Mouse (Mus musculus) lung, embryonic 16.5 days (tissue): ENCODE measurements at regions not wholly inside any gene's neighbourhood (a gene's known extent, or its start where the extent isn't known, plus 50 kb on each side); places are given as distances from the start of the nearest gene placed in this dataset.
"Not testable (repeated sequence)": the region's sequence is repeated elsewhere in the genome, so short reads cannot be mapped to it uniquely, and the experiment has no call there.

Source experiments
- ATAC-seq: fragments of 200-750 bp; cut with Nextera tagmentation; 2 replicates; pipeline ENCODE4 v1.8.0; 2017; ENCODE audit warnings: low read depth, mild to moderate bottlenecking, moderate library complexity
- H3K27ac ChIP-seq: fragments of 300-500 bp; sonication (generic); 2 replicates; pipeline ENCODE4 v1.5.1; 2014; ENCODE audit warnings: mild to moderate bottlenecking, control low read depth, low read length
- H3K27me3 ChIP-seq: fragments of 300-500 bp; sonication (generic); 2 replicates; pipeline ENCODE4 v1.6.1; 2014; ENCODE audit warnings: low read depth, low read length, mixed read lengths; ENCODE audit not compliant: control insufficient read depth, insufficient read depth
- H3K36me3 ChIP-seq: fragments of 300-500 bp; sonication (generic); 2 replicates; pipeline ENCODE4 v1.6.1; 2014; ENCODE audit warnings: low read length; ENCODE audit not compliant: control insufficient read depth, insufficient read depth
- H3K4me1 ChIP-seq: fragments of 300-500 bp; sonication (generic); replicated peaks from 2 replicates; pipeline ENCODE4 v1.6.1; 2014; ENCODE audit warnings: low read length, mixed read lengths; ENCODE audit not compliant: control insufficient read depth, insufficient read depth
- H3K4me2 ChIP-seq: fragments of 300-500 bp; sonication (generic); 2 replicates; pipeline ENCODE4 v1.6.1; 2014; ENCODE audit warnings: low read depth, low read length, control low read depth
- H3K4me3 ChIP-seq: fragments of 300-500 bp; sonication (generic); 2 replicates; pipeline ENCODE4 v1.5.1; 2014; ENCODE audit warnings: mild to moderate bottlenecking, low read length, control low read depth
- H3K9ac ChIP-seq: fragments of 300-500 bp; sonication (generic); 2 replicates; pipeline ENCODE4 v1.6.1; 2014; ENCODE audit warnings: low read length, control low read depth
- H3K9me3 ChIP-seq: fragments of 300-500 bp; sonication (generic); 2 replicates; pipeline ENCODE4 v1.6.1; 2016; ENCODE audit warnings: low read length; ENCODE audit not compliant: control insufficient read depth
- WGBS: fragments of 180-500 bp; shearing (Covaris S2); extraction: QIAGEN DNeasy Blood & Tissue Kit; methylation state at CpG from one replicate; pipeline ENCODE4 v1.1.7; 2014; 5-methylcytosine and 5-hydroxymethylcytosine counted together

GRCm38 (mm10) chr10:96696571-96696970 is 79.8 kb downstream of the Btg1 start:
- no peaks in the 10 kb centered on the region for H3K27me3 ChIP-seq
- H3K9me3 ChIP-seq = no peaks in the 10 kb centered on the region
- 97% methylated on average over 7 of the region's 7 CpGs for WGBS
- no peak for ATAC-seq
- no peak overlapping the region for H3K4me2 ChIP-seq
- peaks cover under 1% of the 10 kb centered on the region; the same call in 1 of the 2 replicates for H3K4me1 ChIP-seq
- H3K4me3 ChIP-seq = no peak overlapping the region
- H3K9ac ChIP-seq = no peak overlapping the region
- H3K36me3 ChIP-seq = no peaks in the 10 kb centered on the region
- no peak overlapping the region for H3K27ac ChIP-seq

- no peaks in the 10 kb centered on the region for H3K4me1 ChIP-seq
- no peaks in the 10 kb centered on the region for H3K36me3 ChIP-seq
- H3K27ac ChIP-seq = no peak overlapping the region
- WGBS = 50% methylated on average over 3 of the region's 3 CpGs
- no peaks in the 10 kb centered on the region for H3K9me3 ChIP-seq
- H3K27me3 ChIP-seq = no peaks in the 10 kb centered on the region
- no peak overlapping the region for H3K4me2 ChIP-seq
- no peak for ATAC-seq
- no peak overlapping the region for H3K4me3 ChIP-seq
- H3K9ac ChIP-seq = no peak overlapping the region
Observed at GRCm38 (mm10) chr10:96697781-96698180, 81.0 kb downstream of the Btg1 start.

- Histone ChIP-seq H3K4me3 (no peak overlapping the region), H3K9me3 (no peaks in the 10 kb centered on the region), H3K4me1 (0 out of 2 replicates have a peak, but pooled peaks cover 3% of the 10 kb centered on the region), H3K27me3 (no peaks in the 10 kb centered on the region), H3K27ac (no peak overlapping the region), H3K36me3 (no peaks in the 10 kb centered on the region), H3K4me2 (no peak overlapping the region), H3K9ac (no peak overlapping the region)
- 83% methylated on average over 4 of the region's 4 CpGs for WGBS
- ATAC-seq = no peak
Observed at GRCm38 (mm10) chr10:96706656-96707055, 89.8 kb downstream of the Btg1 start.

- no peaks in the 10 kb centered on the region for H3K9me3 ChIP-seq
- H3K27ac ChIP-seq = no peak overlapping the region
- H3K4me3 ChIP-seq = no peak overlapping the region
- H3K9ac ChIP-seq = no peak overlapping the region
- 0 out of 2 replicates have a peak, but pooled peaks cover 3% of the 10 kb centered on the region for H3K4me1 ChIP-seq
- H3K4me2 ChIP-seq = no peak overlapping the region
- no peaks in the 10 kb centered on the region for H3K27me3 ChIP-seq
- no peaks in the 10 kb centered on the region for H3K36me3 ChIP-seq
- no peak for ATAC-seq
- WGBS = 60% methylated on average over 2 of the region's 2 CpGs
Observed at GRCm38 (mm10) chr10:96708471-96708870, 91.7 kb downstream of the Btg1 start.

GRCm38 (mm10) chr10:96709698-96710356 is 93.0 kb downstream of the Btg1 start:
- no peaks in the 10 kb centered on the region for H3K36me3 ChIP-seq
- no peak overlapping the region for H3K9ac ChIP-seq
- no peaks in the 10 kb centered on the region for H3K27me3 ChIP-seq
- 79% methylated on average over 13 of the region's 13 CpGs for WGBS
- no peak overlapping the region for H3K4me2 ChIP-seq
- H3K4me1 ChIP-seq = 0 out of 2 replicates have a peak, but pooled peaks cover 3% of the 10 kb centered on the region
- H3K9me3 ChIP-seq = no peaks in the 10 kb centered on the region
- H3K4me3 ChIP-seq = no peak overlapping the region
- ATAC-seq = peak; percentile 65; the same call in 1 of the 2 replicates
- peak overlapping the region; percentile 76 for H3K27ac ChIP-seq

- no peak for ATAC-seq
- H3K4me3 ChIP-seq = no peak overlapping the region
- no peak overlapping the region for H3K4me2 ChIP-seq
- no peaks in the 10 kb centered on the region for H3K27me3 ChIP-seq
- H3K9me3 ChIP-seq = no peaks in the 10 kb centered on the region
- no peak overlapping the region for H3K27ac ChIP-seq
- H3K4me1 ChIP-seq = 0 out of 2 replicates have a peak, but pooled peaks cover 3% of the 10 kb centered on the region
- H3K9ac ChIP-seq = no peak overlapping the region
- no peaks in the 10 kb centered on the region for H3K36me3 ChIP-seq
- 65% methylated on average over 2 of the region's 2 CpGs for WGBS
Observed at GRCm38 (mm10) chr10:96711993-96712392, 95.2 kb downstream of the Btg1 start.

- no peaks in the 10 kb centered on the region for H3K27me3 ChIP-seq
- no peak overlapping the region for H3K4me2 ChIP-seq
- ATAC-seq = no peak
- H3K9ac ChIP-seq = no peak overlapping the region
- H3K4me3 ChIP-seq = no peak overlapping the region
- 68% methylated on average over 2 of the region's 2 CpGs for WGBS
- no peak overlapping the region for H3K27ac ChIP-seq
- no peaks in the 10 kb centered on the region for H3K9me3 ChIP-seq
- H3K4me1 ChIP-seq = 0 out of 2 replicates have a peak, but pooled peaks cover under 1% of the 10 kb centered on the region
- H3K36me3 ChIP-seq = no peaks in the 10 kb centered on the region
Observed at GRCm38 (mm10) chr10:96714702-96715101, 97.9 kb downstream of the Btg1 start.

- H3K27me3 ChIP-seq = no peaks in the 10 kb centered on the region
- H3K36me3 ChIP-seq = no peaks in the 10 kb centered on the region
Observed at GRCm38 (mm10) chr10:96717281-96717680, 100.5 kb downstream of the Btg1 start.

GRCm38 (mm10) chr10:96718706-96719105 is 101.9 kb downstream of the Btg1 start:
- not testable (repeated sequence) for H3K9ac ChIP-seq, ATAC-seq
- 94% methylated on average over 7 of the region's 7 CpGs for WGBS

More at GRCm38 (mm10) chr10:96717281-96717680, 100.5 kb downstream of the Btg1 start:
- H3K4me2 ChIP-seq = no peak overlapping the region
- H3K9ac ChIP-seq = no peak overlapping the region
- WGBS = 77% methylated on average over 7 of the region's 7 CpGs
- no peak overlapping the region for H3K27ac ChIP-seq
- peaks cover 13% of the 10 kb centered on the region for H3K4me1 ChIP-seq
- H3K4me3 ChIP-seq = no peak overlapping the region
- no peaks in the 10 kb centered on the region for H3K9me3 ChIP-seq
- ATAC-seq = no peak

More at GRCm38 (mm10) chr10:96718706-96719105, 101.9 kb downstream of the Btg1 start:
- H3K36me3 ChIP-seq, H3K27me3 ChIP-seq, H3K4me3 ChIP-seq, H3K27ac ChIP-seq, H3K9me3 ChIP-seq, H3K4me2 ChIP-seq: not testable (repeated sequence)
- peaks cover 22% of the 10 kb centered on the region for H3K4me1 ChIP-seq
